8 mouse cellular contexts compared by ENCODE assay signal in genomic region chr9:108047601-108048565, GRCm38 (mm10). TPM values are rescaled to one million over a fixed set of nuclear protein-coding genes. Genes with fewer than 3 reads are reported as not detected.
A peak's percentile ranks its signal among the peaks of the same experiment; 100 is the strongest.
DNase-seq lines count a peak whose midpoint lies in the region; ATAC-seq lines count a peak whose summit lies in the region.

No protein-coding gene starts in this region.

- H3K9me3 ChIP-seq in kidney, embryonic 14.5 days (ENCODE audit: control insufficient read depth, low read length) = no peaks in the 10 kb centered on the region
- no peaks in the 10 kb centered on the region for H3K9me3 ChIP-seq in embryonic facial prominence, embryonic 11.5 days (replicated peaks; ENCODE audit: control insufficient read depth, low read length)
- H3K9me3 ChIP-seq in hindbrain, embryonic 16.5 days (ENCODE audit: control insufficient read depth, low read length) = no peaks in the 10 kb centered on the region
- no peaks in the 10 kb centered on the region for H3K9me3 ChIP-seq in midbrain, embryonic 14.5 days (ENCODE audit: control insufficient read depth, low read length)

- H3K9ac ChIP-seq in kidney, embryonic 14.5 days (ENCODE audit: low read depth, low read length) = peak overlapping the region; percentile 70
- H3K9ac ChIP-seq in embryonic facial prominence, embryonic 11.5 days (replicated peaks; ENCODE audit: low read length) = peak overlapping the region; percentile 15; the same call in 1 of the 2 replicates
- no peak overlapping the region; the same call in 1 of the 2 replicates for H3K9ac ChIP-seq in hindbrain, embryonic 16.5 days (ENCODE audit: low read depth, low read length)
- H3K9ac ChIP-seq in midbrain, embryonic 14.5 days (replicated peaks; ENCODE audit: low read length) = peak overlapping the region; percentile 68; the same call in 1 of the 2 replicates

- 41% methylated on average over 17 of the region's 17 CpGs for WGBS in kidney, embryonic 14.5 days
- 48% methylated on average over 17 of the region's 17 CpGs for WGBS in embryonic facial prominence, embryonic 11.5 days
- WGBS in hindbrain, embryonic 16.5 days = 54% methylated on average over 17 of the region's 17 CpGs
- WGBS in midbrain, embryonic 14.5 days = 50% methylated on average over 17 of the region's 17 CpGs

- peak overlapping the region; percentile 87 for H3K4me2 ChIP-seq in kidney, embryonic 14.5 days (replicated peaks; ENCODE audit: low read depth, low read length)
- peak overlapping the region; percentile 89 for H3K4me2 ChIP-seq in embryonic facial prominence, embryonic 11.5 days (ENCODE audit: low read depth, low read length)
- H3K4me2 ChIP-seq in hindbrain, embryonic 16.5 days (ENCODE audit: low read length) = peak overlapping the region; percentile 91
- H3K4me2 ChIP-seq in midbrain, embryonic 14.5 days (ENCODE audit: low read length) = peak overlapping the region; percentile 95

- peaks cover 49% of the 10 kb centered on the region for H3K36me3 ChIP-seq in kidney, embryonic 14.5 days (ENCODE audit: control insufficient read depth, insufficient read depth, low read length)
- H3K36me3 ChIP-seq in embryonic facial prominence, embryonic 11.5 days (replicated peaks; ENCODE audit: control insufficient read depth, insufficient read depth, low read depth, low read length) = peaks cover 10% of the 10 kb centered on the region
- H3K36me3 ChIP-seq in hindbrain, embryonic 16.5 days (ENCODE audit: control insufficient read depth, insufficient read depth, low read length) = peaks cover 28% of the 10 kb centered on the region
- H3K36me3 ChIP-seq in midbrain, embryonic 14.5 days (ENCODE audit: control insufficient read depth, insufficient read depth, low read length) = peaks cover 62% of the 10 kb centered on the region

- DNase-seq in kidney, adult 18-20 months = no peak
- no peak for DNase-seq in embryonic facial prominence, embryonic 11.5 days (ENCODE audit: low spot score)
- DNase-seq in midbrain, embryonic 14.5 days = no peak
- DNase-seq in adrenal gland, postnatal 14 days = no peak
- no peak for DNase-seq in Muller cell, postnatal 12 days (ENCODE audit: inconsistent ontology term)

- H3K27me3 ChIP-seq in kidney, embryonic 14.5 days (ENCODE audit: control insufficient read depth, insufficient read depth, low read length) = no peaks in the 10 kb centered on the region
- H3K27me3 ChIP-seq in embryonic facial prominence, embryonic 11.5 days (ENCODE audit: control insufficient read depth, insufficient read depth, low read length) = no peaks in the 10 kb centered on the region
- no peaks in the 10 kb centered on the region for H3K27me3 ChIP-seq in hindbrain, embryonic 16.5 days (replicated peaks; ENCODE audit: control insufficient read depth, insufficient read depth, low read length)
- no peaks in the 10 kb centered on the region for H3K27me3 ChIP-seq in midbrain, embryonic 14.5 days (ENCODE audit: control insufficient read depth, insufficient read depth, low read length)

- peak overlapping the region; percentile 63; the same call in 1 of the 2 replicates for H3K27ac ChIP-seq in kidney, embryonic 14.5 days (ENCODE audit: low read depth, low read length)
- H3K27ac ChIP-seq in embryonic facial prominence, embryonic 11.5 days (replicated peaks; ENCODE audit: low read depth, low read length) = no peak overlapping the region; the same call in 1 of the 2 replicates
- H3K27ac ChIP-seq in hindbrain, embryonic 16.5 days (ENCODE audit: low read depth, low read length) = peak overlapping the region; percentile 70; the same call in 1 of the 2 replicates
- H3K27ac ChIP-seq in midbrain, embryonic 14.5 days (replicated peaks; ENCODE audit: low read depth, low read length) = peak overlapping the region; percentile 77

- peak overlapping the region; percentile 84 for H3K4me3 ChIP-seq in kidney, embryonic 14.5 days (ENCODE audit: low read length)
- H3K4me3 ChIP-seq in embryonic facial prominence, embryonic 11.5 days (ENCODE audit: low read depth, low read length) = peak overlapping the region; percentile 72
- H3K4me3 ChIP-seq in hindbrain, embryonic 16.5 days (ENCODE audit: low read length) = peak overlapping the region; percentile 72
- H3K4me3 ChIP-seq in midbrain, embryonic 14.5 days (replicated peaks; ENCODE audit: low read depth, low read length) = peak overlapping the region; percentile 62

- ATAC-seq in kidney, embryonic 14.5 days (ENCODE audit: low FRiP score, low TSS enrichment) = no peak
- no peak for ATAC-seq in embryonic facial prominence, embryonic 11.5 days (replicated peaks; ENCODE audit: insufficient number of reproducible peaks, low FRiP score, low TSS enrichment, low read depth)
- ATAC-seq in hindbrain, embryonic 16.5 days = no peak
- no peak for ATAC-seq in midbrain, embryonic 14.5 days (ENCODE audit: low FRiP score, low TSS enrichment)
- ATAC-seq in inflammation-experienced regulatory T-cells, adult 6 months = no peak

- peaks cover 16% of the 10 kb centered on the region for H3K4me1 ChIP-seq in kidney, embryonic 14.5 days (ENCODE audit: control insufficient read depth, insufficient read depth, low read length)
- no peaks in the 10 kb centered on the region for H3K4me1 ChIP-seq in embryonic facial prominence, embryonic 11.5 days (ENCODE audit: control insufficient read depth, insufficient read depth, low read length)
- peaks cover 17% of the 10 kb centered on the region for H3K4me1 ChIP-seq in hindbrain, embryonic 16.5 days (ENCODE audit: control insufficient read depth, insufficient read depth, low read depth, low read length)
- H3K4me1 ChIP-seq in midbrain, embryonic 14.5 days (ENCODE audit: control insufficient read depth, insufficient read depth, low read length) = 0 out of 2 replicates have a peak, but pooled peaks cover 8% of the 10 kb centered on the region

RNA-seq across cellular contexts. Expression of gene Gmppb, which starts 1.2 kb away (rescaled TPM):
- 19.8 and 20.8 TPM in 2 replicates for polyA plus RNA-seq in kidney, embryonic 14.5 days (2014; fragmentation: Nextera tagmentation; extraction: Ambion mirVana)
- polyA plus RNA-seq in embryonic facial prominence, embryonic 11.5 days (2014; fragmentation: Nextera tagmentation; extraction: Ambion mirVana) = 19.2 and 19.9 TPM in 2 replicates
- 25.1 and 25.7 TPM in 2 replicates for polyA plus RNA-seq in hindbrain, embryonic 16.5 days (2015; fragmentation: Nextera tagmentation; extraction: Ambion mirVana)
- 14.0 and 16.7 TPM in 2 replicates for polyA plus RNA-seq in midbrain, embryonic 14.5 days (2014; fragmentation: Nextera tagmentation; extraction: Ambion mirVana)
- 10 to 100 TPM; 15.2 to 19.6 (median 18.4) TPM for polyA plus RNA-seq in inflammation-experienced regulatory T-cells, adult 6 months (2017; shearing (Covaris generic))
- 20.2 and 20.9 TPM in 2 replicates for total RNA-seq in adrenal gland, postnatal 14 days (2021)

RNA-seq across cellular contexts. Expression of gene Amigo3, which starts 5.1 kb away (rescaled TPM):
- 1.6 and 2.1 TPM in 2 replicates for polyA plus RNA-seq in kidney, embryonic 14.5 days (2014; fragmentation: Nextera tagmentation; extraction: Ambion mirVana)
- polyA plus RNA-seq in embryonic facial prominence, embryonic 11.5 days (2014; fragmentation: Nextera tagmentation; extraction: Ambion mirVana) = 1.4 and 1.5 TPM in 2 replicates
- polyA plus RNA-seq in hindbrain, embryonic 16.5 days (2015; fragmentation: Nextera tagmentation; extraction: Ambion mirVana) = 2.1 and 2.4 TPM in 2 replicates
- 2.4 and 3.5 TPM in 2 replicates for polyA plus RNA-seq in midbrain, embryonic 14.5 days (2014; fragmentation: Nextera tagmentation; extraction: Ambion mirVana)
- polyA plus RNA-seq in inflammation-experienced regulatory T-cells, adult 6 months (2017; shearing (Covaris generic)) = 1 to 10 TPM in 2 of 3 experiments, under 1 TPM in 1; 0.69 to 3.9 (median 1.9) TPM
- 4.1 and 4.4 TPM in 2 replicates for total RNA-seq in adrenal gland, postnatal 14 days (2021)

RNA-seq across cellular contexts. Expression of gene Mst1, which starts 32.4 kb away (rescaled TPM):
- not detected in 2 replicates for polyA plus RNA-seq in kidney, embryonic 14.5 days (2014; fragmentation: Nextera tagmentation; extraction: Ambion mirVana)
- polyA plus RNA-seq in embryonic facial prominence, embryonic 11.5 days (2014; fragmentation: Nextera tagmentation; extraction: Ambion mirVana) = 0.28 and 0.31 TPM in 2 replicates
- polyA plus RNA-seq in hindbrain, embryonic 16.5 days (2015; fragmentation: Nextera tagmentation; extraction: Ambion mirVana) = not detected in 2 replicates
- polyA plus RNA-seq in midbrain, embryonic 14.5 days (2014; fragmentation: Nextera tagmentation; extraction: Ambion mirVana) = not detected in 2 replicates
- under 1 TPM in 2 of 3 experiments, not detected in 1; 0.67 to 0.87 TPM for polyA plus RNA-seq in inflammation-experienced regulatory T-cells, adult 6 months (2017; shearing (Covaris generic))
- 1.4 and 20.2 TPM in 2 replicates for total RNA-seq in adrenal gland, postnatal 14 days (2021)

RNA-seq across cellular contexts. Expression of gene Rnf123, which starts 35.3 kb away (rescaled TPM):
- 20.0 and 30.9 TPM in 2 replicates for polyA plus RNA-seq in kidney, embryonic 14.5 days (2014; fragmentation: Nextera tagmentation; extraction: Ambion mirVana)
- polyA plus RNA-seq in embryonic facial prominence, embryonic 11.5 days (2014; fragmentation: Nextera tagmentation; extraction: Ambion mirVana) = 22.0 and 23.5 TPM in 2 replicates
- polyA plus RNA-seq in hindbrain, embryonic 16.5 days (2015; fragmentation: Nextera tagmentation; extraction: Ambion mirVana) = 47.6 and 53.9 TPM in 2 replicates
- polyA plus RNA-seq in midbrain, embryonic 14.5 days (2014; fragmentation: Nextera tagmentation; extraction: Ambion mirVana) = 54.8 and 56.2 TPM in 2 replicates
- 10 to 100 TPM; 36.0 to 83.5 (median 66.3) TPM for polyA plus RNA-seq in inflammation-experienced regulatory T-cells, adult 6 months (2017; shearing (Covaris generic))
- 54.2 and 66.6 TPM in 2 replicates for total RNA-seq in adrenal gland, postnatal 14 days (2021)

RNA-seq across cellular contexts. Expression of gene Ip6k1, which starts 45.6 kb away (rescaled TPM):
- 21.2 and 28.4 TPM in 2 replicates for polyA plus RNA-seq in kidney, embryonic 14.5 days (2014; fragmentation: Nextera tagmentation; extraction: Ambion mirVana)
- 28.0 and 30.1 TPM in 2 replicates for polyA plus RNA-seq in embryonic facial prominence, embryonic 11.5 days (2014; fragmentation: Nextera tagmentation; extraction: Ambion mirVana)
- 96.0 and 111 TPM in 2 replicates for polyA plus RNA-seq in hindbrain, embryonic 16.5 days (2015; fragmentation: Nextera tagmentation; extraction: Ambion mirVana)
- 61.1 and 64.4 TPM in 2 replicates for polyA plus RNA-seq in midbrain, embryonic 14.5 days (2014; fragmentation: Nextera tagmentation; extraction: Ambion mirVana)
- polyA plus RNA-seq in inflammation-experienced regulatory T-cells, adult 6 months (2017; shearing (Covaris generic)) = 10 to 100 TPM; 20.8 to 95.9 (median 58.2) TPM
- total RNA-seq in adrenal gland, postnatal 14 days (2021) = 92.7 and 106 TPM in 2 replicates
